Mouse (Mus musculus) forebrain, embryonic 14.5 days (tissue): ENCODE results near the gene Gm49394. TPM values are rescaled to one million over a fixed set of nuclear protein-coding genes. Genes with fewer than 3 reads are reported as not detected.

Source experiments
- ATAC-seq: fragments of 200-750 bp; cut with Nextera tagmentation; 2 replicates; pipeline ENCODE4 v1.8.0; 2017; ENCODE audit warnings: mild to moderate bottlenecking, moderate library complexity
- DNase-seq: peaks from one replicate; pipeline ENCODE4 v3.0.0-alpha.2; 2015; ENCODE audit warnings: low spot score
- H3K27ac ChIP-seq: fragments of 300-500 bp; sonication (generic); 2 replicates; pipeline ENCODE4 v1.5.1; 2014; ENCODE audit warnings: low read depth, mild to moderate bottlenecking, control low read depth, low read length, moderate library complexity
- H3K27me3 ChIP-seq: fragments of 300-500 bp; sonication (generic); replicated peaks from 2 replicates; pipeline ENCODE4 v1.6.1; 2014; ENCODE audit warnings: low read length, control low read depth, mixed read lengths; ENCODE audit not compliant: control insufficient read depth, insufficient read depth
- H3K36me3 ChIP-seq: fragments of 300-500 bp; sonication (generic); 2 replicates; pipeline ENCODE4 v1.6.1; 2014; ENCODE audit warnings: low read length, control low read depth; ENCODE audit not compliant: control insufficient read depth, insufficient read depth
- H3K4me1 ChIP-seq: fragments of 300-500 bp; sonication (generic); 2 replicates; pipeline ENCODE4 v1.6.1; 2014; ENCODE audit warnings: antibody characterized with exemption, low read length, control low read depth; ENCODE audit not compliant: control insufficient read depth, insufficient read depth
- H3K4me2 ChIP-seq: fragments of 300-500 bp; sonication (generic); 2 replicates; pipeline ENCODE4 v1.6.1; 2014; ENCODE audit warnings: mild to moderate bottlenecking, control low read depth, low read length
- H3K4me3 ChIP-seq: fragments of 300-500 bp; sonication (generic); 2 replicates; pipeline ENCODE4 v1.5.1; 2014; ENCODE audit warnings: low read depth, low read length, control low read depth
- H3K9ac ChIP-seq: fragments of 300-500 bp; sonication (generic); 2 replicates; pipeline ENCODE4 v1.6.1; 2014; ENCODE audit warnings: mild to moderate bottlenecking, low read length, control low read depth, moderate library complexity
- H3K9me3 ChIP-seq: fragments of 300-500 bp; sonication (generic); replicated peaks from 2 replicates; pipeline ENCODE4 v1.6.1; 2016; ENCODE audit warnings: low read length, control low read depth, mixed read lengths; ENCODE audit not compliant: control insufficient read depth
- WGBS: fragments of 180-500 bp; shearing (Covaris S2); extraction: QIAGEN DNeasy Blood & Tissue Kit; methylation state at CpG from one replicate; pipeline ENCODE4 v1.1.7; 2014; 5-methylcytosine and 5-hydroxymethylcytosine counted together
- polyA plus RNA-seq: library from polyadenylated mRNA; unstranded; fragments of >200 nt; fragmentation: Nextera tagmentation; extraction: Ambion mirVana; gene quantifications from 2 replicates; pipeline ENCODE4 v1.2.1, GENCODE M21; 2014

Gm49394 gene
- polyA plus RNA-seq, 1 experiment from 2014 or later = not detected

DNA sequence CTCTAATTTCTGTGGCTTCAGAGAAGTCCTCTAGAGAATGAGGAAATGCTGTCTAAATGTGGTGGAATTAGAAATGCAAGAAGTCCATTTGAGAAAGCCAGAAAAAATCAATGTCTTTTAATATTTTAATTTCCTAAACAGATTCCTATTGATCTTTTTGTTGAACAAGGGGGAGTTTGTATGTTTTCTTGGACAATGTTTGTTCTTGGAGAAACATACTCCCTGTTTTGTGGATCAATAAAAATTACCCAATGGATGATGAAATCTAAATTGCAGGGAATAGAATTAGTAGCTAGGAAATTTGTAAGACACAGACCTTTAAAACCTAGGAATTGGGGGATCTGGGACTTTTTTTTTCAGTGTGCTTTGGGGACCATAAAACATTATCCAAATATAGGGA lies 7.9 kb downstream of the Gm49394 start:
- Histone ChIP-seq H3K9me3 (no peaks in the 10 kb centered on the region), H3K4me3 (no peak overlapping the region), H3K9ac (no peak overlapping the region), H3K4me1 (peaks cover 4% of the 10 kb centered on the region), H3K36me3 (no peaks in the 10 kb centered on the region), H3K27ac (no peak overlapping the region), H3K27me3 (peaks cover 99% of the 10 kb centered on the region), H3K4me2 (no peak overlapping the region)
- DNase-seq (no peak), ATAC-seq (no peak)

DNA sequence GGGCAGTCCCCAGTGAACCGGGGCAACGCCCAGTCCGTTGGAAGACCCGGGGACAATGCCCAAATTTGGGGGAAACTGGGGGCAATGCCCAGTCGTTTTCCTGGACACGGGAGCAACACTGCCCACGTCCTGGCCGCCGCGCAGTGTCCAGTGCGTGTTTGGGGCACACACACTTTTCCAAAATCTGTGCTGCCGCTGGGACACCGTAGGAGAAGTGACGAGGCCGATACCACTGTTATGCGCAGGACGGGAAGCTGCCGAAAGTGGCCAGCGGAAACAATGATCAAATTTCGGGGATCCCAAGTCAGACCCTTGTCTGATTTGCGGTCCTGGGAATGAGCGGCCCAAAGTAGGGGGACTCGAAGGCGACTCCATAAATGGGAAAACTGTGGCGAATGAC lies 8.7 kb downstream of the Gm49394 start:
- no peak for ATAC-seq
- H3K9ac ChIP-seq = no peak overlapping the region
- peaks cover 99% of the 10 kb centered on the region for H3K27me3 ChIP-seq
- peaks cover 4% of the 10 kb centered on the region for H3K4me1 ChIP-seq
- H3K9me3 ChIP-seq = no peaks in the 10 kb centered on the region
- DNase-seq = no peak
- peak overlapping the region; percentile 15 for H3K4me3 ChIP-seq
- WGBS = under 1% methylated on average over 25 of the region's 25 CpGs
- H3K4me2 ChIP-seq = peak overlapping the region; percentile 33; the same call in 1 of the 2 replicates
- no peaks in the 10 kb centered on the region for H3K36me3 ChIP-seq
- no peak overlapping the region for H3K27ac ChIP-seq

DNA sequence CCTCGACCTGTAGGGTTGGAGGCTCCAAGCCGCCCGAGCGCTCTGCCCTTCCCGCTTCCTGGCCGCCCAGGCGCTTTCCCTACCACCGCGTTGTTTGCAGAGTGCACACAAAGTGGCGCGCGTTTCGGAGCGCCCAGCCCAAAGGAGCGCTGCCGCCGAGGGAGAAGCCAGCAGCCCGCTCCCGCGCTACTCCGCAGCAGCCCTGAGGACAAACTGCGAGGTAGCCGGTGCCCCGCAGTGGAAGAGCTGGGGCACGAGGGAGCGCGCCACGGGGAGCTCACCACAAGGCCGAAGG lies 9.1 kb downstream of the Gm49394 start:
- Histone ChIP-seq H3K9me3 (no peaks in the 10 kb centered on the region), H3K9ac (no peak overlapping the region), H3K36me3 (no peaks in the 10 kb centered on the region), H3K4me1 (peaks cover 4% of the 10 kb centered on the region), H3K4me2 (peak overlapping the region; percentile 33; the same call in 1 of the 2 replicates), H3K27me3 (peaks cover 99% of the 10 kb centered on the region), H3K27ac (no peak overlapping the region), H3K4me3 (peak overlapping the region; percentile 15)
- DNase-seq (no peak), ATAC-seq (no peak)
- WGBS = 0% methylated on average over 29 of the region's 29 CpGs

DNA sequence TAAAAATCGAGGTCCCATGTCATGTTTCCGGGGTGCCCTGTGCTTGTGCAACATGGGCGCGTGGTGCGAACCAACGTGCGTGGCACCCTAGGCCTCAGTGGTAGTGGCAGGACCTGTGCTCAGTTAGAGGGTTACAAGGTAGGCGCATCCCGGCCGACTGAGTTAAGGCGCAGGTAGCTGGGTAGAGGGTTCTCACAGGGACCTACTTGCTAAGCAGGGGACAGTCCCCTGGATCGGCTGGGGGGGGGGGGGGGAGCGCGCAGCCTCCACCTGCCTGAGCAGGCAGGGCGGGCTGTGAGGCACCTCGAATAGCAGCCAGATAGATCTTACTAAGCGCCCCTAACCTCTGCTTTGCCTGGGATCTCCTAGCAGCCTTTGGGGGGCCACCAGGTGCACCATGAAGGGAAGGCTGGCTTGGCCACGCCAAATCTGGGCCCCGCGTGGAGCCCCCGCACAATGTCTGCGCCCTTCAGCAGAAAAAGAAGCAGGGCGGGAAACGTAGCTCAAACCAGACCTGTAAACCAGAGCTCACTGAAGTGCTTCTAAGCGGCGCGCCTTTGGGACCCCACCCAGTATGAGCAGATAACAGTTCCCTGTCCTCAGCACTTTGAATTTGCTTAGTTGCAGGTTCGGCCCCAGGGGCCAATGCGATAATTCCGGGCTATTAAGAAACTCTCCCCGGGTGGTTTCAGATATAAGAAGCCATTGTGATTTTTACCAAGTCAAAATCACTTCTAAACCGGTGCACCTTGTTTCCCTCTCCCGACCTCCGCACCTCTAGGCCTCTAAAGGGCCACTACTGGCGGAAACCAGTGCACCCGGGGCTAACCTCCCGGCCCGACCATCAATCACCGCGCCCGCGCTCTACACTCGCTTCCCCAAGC lies 9.7 kb downstream of the Gm49394 start:
- peaks cover 99% of the 10 kb centered on the region for H3K27me3 ChIP-seq
- H3K9ac ChIP-seq = no peak overlapping the region
- under 1% methylated on average over 43 of the region's 43 CpGs for WGBS
- H3K9me3 ChIP-seq = no peaks in the 10 kb centered on the region
- H3K4me3 ChIP-seq = peak overlapping the region; percentile 31
- H3K4me1 ChIP-seq = peaks cover 4% of the 10 kb centered on the region
- peak overlapping the region; percentile 50 for H3K4me2 ChIP-seq
- H3K36me3 ChIP-seq = no peaks in the 10 kb centered on the region
- ATAC-seq (no peak), DNase-seq (no peak)
- H3K27ac ChIP-seq = no peak overlapping the region

DNA sequence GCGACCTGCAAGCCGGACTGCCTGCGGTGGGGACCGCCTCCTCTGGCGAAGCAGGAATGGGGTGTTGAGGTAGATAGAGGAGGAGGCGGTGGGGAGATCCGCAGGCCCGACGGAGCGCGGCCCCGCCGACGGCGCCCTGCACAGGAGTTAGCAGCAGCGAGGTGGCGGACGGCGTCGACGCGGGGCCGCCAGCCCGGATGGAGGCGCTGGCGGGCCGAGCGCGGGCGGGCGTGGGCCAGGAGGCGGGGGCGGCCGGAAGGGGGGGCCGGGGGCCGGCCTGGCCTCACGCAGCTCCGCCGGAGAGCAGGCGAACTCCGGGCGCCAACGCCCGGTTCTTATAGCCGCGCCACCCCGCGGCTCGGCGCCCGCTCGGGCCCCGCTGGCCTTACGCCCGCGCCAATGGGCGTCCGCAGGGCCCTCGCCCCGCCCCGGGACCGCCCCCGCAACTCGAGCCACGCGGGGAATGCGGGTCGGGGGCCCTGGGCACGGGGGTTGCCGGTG lies 10.5 kb downstream of the Gm49394 start:
- Histone ChIP-seq H3K9ac (0 out of 2 replicates have a peak overlapping the region, but pooled peaks have one; percentile 10), H3K27me3 (peaks cover 99% of the 10 kb centered on the region), H3K36me3 (no peaks in the 10 kb centered on the region), H3K27ac (no peak overlapping the region), H3K4me3 (peak overlapping the region; percentile 31), H3K4me1 (peaks cover 4% of the 10 kb centered on the region), H3K9me3 (no peaks in the 10 kb centered on the region), H3K4me2 (peak overlapping the region; percentile 50)
- DNase-seq = no peak
- peak; percentile 37 for ATAC-seq
- WGBS = 2% methylated on average over 36 of the region's 70 CpGs

DNA sequence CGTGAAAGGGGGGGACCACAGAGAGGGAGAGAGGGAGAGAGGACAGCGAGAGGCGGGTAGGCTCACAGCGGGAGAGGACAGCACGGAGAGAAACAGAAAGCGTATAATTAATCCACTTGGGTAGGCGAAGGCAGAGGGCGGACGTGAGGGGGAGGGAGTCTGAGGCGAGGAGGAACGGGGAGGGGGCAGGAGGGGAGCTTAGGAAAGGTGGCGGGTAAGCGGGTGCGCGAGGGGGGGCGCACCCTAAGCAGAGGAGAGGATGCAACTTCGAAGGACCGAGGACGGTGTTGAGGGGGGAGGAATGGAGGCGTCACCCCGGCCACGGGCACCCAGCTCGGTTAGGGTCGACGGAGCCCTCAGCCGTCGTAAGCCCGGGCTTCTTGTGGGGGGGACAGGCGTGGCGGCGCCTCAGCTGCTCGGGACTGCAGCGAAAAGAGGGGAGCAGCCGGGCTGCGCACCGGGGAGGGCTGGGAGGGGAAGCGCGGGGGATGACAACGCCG lies 11.0 kb downstream of the Gm49394 start:
- H3K4me2 ChIP-seq = peak overlapping the region; percentile 50
- DNase-seq = no peak
- H3K9me3 ChIP-seq = no peaks in the 10 kb centered on the region
- ATAC-seq = peak; percentile 52
- H3K36me3 ChIP-seq = no peaks in the 10 kb centered on the region
- peaks cover 99% of the 10 kb centered on the region for H3K27me3 ChIP-seq
- peak overlapping the region; percentile 31 for H3K4me3 ChIP-seq
- no peak overlapping the region for H3K27ac ChIP-seq
- H3K4me1 ChIP-seq = peaks cover 4% of the 10 kb centered on the region
- H3K9ac ChIP-seq = peak overlapping the region; percentile 10; the same call in 1 of the 2 replicates
- WGBS = under 1% methylated on average over 35 of the region's 40 CpGs

DNA sequence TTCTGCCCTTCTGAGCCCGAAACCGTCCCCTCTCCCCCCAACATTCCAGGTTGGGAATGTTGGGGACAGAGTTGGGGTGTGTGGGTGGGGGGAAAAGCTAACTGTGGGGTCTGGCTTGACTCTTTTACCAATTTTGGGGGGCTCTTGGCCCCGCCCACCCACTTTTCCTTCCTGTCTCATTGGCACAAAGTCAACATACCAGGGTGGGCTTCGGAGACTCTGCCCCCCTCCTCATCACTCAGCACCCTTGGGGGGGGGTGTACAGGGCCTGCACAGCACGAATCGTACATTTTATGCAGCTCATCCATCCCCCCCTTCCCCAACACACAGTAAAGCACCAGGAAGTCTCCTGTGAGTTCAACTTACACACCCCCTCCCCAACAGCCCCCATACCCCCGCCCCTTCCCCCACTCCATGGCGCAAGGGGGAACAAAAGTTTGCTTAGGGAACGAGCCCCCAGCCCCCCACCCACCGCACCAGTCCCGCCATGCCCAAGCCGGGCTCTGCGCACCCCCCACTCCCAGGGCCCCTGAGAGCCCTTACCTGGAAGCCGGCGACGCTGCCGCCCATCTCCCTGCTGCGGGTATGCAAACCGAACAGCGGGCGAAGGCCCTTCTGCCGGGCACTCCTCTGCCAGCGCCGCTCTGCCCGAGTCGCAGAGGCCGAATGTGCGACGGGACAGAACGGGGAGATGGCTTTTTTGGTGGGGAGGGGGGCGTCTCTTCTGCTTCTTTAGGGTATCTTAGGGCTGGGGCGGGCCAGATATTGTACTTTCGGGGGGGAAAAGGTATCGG lies 11.7 kb downstream of the Gm49394 start:
- Histone ChIP-seq H3K36me3 (no peaks in the 10 kb centered on the region), H3K27me3 (peaks cover 97% of the 10 kb centered on the region), H3K4me2 (peak overlapping the region; percentile 50), H3K27ac (no peak overlapping the region), H3K4me3 (peak overlapping the region; percentile 31), H3K9ac (no peak overlapping the region), H3K9me3 (no peaks in the 10 kb centered on the region), H3K4me1 (peaks cover 4% of the 10 kb centered on the region)
- WGBS = 2% methylated on average over 29 of the region's 34 CpGs
- ATAC-seq = no peak
- DNase-seq = no peak

DNA sequence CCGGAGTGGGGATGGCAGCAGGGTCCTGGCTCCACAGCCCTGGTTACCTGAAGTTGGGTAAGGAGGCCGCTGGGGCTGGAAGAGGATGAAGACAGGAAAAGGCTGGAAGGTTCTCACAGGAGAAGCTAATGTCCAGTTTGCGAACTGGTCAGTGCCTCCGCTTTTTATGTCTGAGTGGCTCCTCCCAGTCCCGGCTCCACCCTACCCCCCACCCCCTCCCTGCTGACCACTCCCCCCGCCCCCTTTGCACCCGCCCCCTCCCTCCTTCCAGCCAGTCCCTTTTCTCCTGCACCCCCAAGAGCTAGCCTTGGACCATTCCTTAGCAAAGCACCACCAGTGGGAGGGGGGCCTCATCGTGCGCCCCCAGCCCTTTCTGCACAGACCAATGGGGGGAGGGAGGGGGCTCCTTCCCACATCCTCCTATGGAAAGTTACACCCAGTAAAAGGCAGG lies 12.4 kb downstream of the Gm49394 start:
- Histone ChIP-seq H3K9ac (no peak overlapping the region), H3K4me3 (no peak overlapping the region), H3K27me3 (peaks cover 96% of the 10 kb centered on the region), H3K4me1 (peaks cover 4% of the 10 kb centered on the region), H3K4me2 (no peak overlapping the region), H3K36me3 (no peaks in the 10 kb centered on the region), H3K27ac (no peak overlapping the region), H3K9me3 (no peaks in the 10 kb centered on the region)
- DNase-seq = no peak
- ATAC-seq = no peak
- 9% methylated on average over 7 of the region's 9 CpGs for WGBS
